Mouse (Mus musculus) adrenal gland, postnatal 25 days (tissue): ENCODE measurements at regions not wholly inside any gene's neighbourhood (a gene's known extent, or its start where the extent isn't known, plus 50 kb on each side); places are given as distances from the start of the nearest gene placed in this dataset.

Source experiments
- DNase-seq: peaks from one replicate; pipeline ENCODE4 v3.0.0; 2021; ENCODE audit warnings: mixed read lengths

- no peak for DNase-seq
Measured at GRCm38 (mm10) chr13:26594313-26594712, 175.7 kb downstream of the Hdgfl1 start.

DNA sequence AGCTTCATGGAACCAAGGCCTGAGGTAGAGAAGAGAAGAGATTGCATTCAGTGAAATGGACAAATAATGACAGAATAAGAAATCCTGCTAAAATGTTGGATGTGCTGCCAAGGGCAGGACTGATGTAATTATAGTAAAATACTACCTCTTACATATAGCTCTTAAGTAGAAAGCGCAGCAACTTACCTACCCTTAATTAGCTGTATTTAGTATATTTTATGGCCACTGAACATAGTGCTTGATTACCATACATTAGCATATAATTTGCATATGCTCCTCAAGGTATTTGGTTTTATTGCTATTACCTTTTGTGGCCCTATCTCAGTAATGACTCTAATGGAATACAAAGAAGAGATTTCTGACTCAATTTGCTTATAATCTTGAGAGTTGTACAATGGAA, 176.2 kb downstream of the Hdgfl1 start:
- no peak for DNase-seq

GRCm38 (mm10) chr13:26575890-26576543, 193.9 kb downstream of the Hdgfl1 start:
- no peak for DNase-seq

DNA sequence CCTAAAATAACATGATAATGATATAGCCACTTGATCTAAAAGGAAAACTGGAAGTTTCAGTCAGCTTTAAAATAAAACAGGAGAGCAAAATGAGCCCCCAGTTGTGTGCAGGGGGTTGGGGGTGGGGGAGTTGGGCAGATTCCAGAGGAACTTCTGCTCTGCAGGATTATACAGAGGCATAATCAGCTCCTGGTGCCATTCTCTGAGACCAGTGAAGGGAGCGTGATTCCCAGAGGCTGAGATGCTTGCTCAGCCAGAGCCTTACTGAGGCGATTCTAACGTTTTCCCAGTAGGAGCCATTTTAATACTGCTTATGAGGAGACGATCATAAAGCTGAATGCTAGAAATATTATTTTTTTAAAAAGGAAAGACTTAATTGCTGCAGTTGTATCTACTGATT, 200.5 kb downstream of the Hdgfl1 start:
- no peak for DNase-seq

DNA sequence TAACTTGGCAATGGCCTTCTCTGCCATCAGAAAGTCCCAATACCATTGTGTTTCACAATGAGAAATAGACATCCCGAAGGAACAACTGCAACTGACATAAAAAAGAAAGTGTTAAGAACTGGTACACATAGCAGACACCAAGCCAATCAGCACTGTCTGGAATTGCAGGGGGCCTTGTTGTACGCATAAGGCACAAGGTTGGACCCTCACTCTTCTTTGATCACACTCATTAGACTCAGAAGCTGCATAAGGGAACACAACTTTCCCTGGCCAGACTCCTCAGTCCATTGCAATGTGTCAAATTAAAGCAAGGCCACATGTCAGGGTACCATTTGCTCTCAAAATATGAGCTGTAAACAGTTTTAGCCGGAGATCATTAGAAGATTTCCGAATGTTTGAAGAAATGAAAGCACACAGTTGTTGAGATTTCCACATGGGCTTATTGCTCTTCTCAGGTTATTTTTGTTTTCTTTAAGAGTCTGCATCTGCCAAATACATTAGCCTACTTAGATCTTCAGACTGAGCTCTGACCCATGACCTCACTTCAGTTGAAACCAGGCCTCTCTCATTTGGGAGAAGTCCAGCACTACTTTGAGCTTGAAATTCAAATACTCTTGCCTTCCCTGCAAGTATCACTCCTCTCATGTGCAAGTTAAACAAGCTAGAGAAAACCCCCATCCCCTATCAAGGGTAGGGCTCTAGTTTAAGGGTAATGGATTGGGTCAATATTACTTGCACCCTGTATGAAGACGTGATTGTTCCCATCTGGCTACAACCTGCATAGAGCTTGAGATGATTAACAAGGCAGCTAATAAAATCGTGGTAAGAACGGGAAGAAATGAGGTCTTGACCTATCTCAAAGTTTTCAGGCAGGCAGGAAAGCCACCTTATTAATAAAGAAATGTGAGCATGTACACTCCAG, 204.8 kb downstream of the Hdgfl1 start:
- DNase-seq, result no peak

DNA sequence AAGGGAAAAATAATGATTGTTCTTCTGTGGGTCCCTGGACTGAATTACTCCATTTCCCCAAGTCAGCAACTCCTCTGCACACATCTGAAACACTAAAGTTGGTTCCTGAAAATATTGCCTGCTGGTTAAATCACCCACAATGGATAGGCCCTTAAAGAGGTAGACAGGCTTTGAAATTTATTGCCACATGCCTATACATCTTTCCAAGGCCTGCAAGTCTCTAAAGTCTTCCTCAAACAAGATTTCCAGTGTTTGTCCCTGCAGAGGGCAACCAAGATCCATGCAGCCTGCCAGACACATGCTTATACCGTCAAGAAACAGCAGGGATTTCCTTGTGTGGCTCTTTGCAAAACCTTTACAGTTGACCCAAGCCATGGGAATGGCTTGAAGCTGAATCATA, 211.6 kb downstream of the Hdgfl1 start:
- DNase-seq, result no peak

- DNase-seq, result no peak
Measured at GRCm38 (mm10) chr13:26554266-26554665, 215.7 kb downstream of the Hdgfl1 start.

- DNase-seq, result no peak
Measured at GRCm38 (mm10) chr13:26552122-26552521, 217.8 kb downstream of the Hdgfl1 start.

DNA sequence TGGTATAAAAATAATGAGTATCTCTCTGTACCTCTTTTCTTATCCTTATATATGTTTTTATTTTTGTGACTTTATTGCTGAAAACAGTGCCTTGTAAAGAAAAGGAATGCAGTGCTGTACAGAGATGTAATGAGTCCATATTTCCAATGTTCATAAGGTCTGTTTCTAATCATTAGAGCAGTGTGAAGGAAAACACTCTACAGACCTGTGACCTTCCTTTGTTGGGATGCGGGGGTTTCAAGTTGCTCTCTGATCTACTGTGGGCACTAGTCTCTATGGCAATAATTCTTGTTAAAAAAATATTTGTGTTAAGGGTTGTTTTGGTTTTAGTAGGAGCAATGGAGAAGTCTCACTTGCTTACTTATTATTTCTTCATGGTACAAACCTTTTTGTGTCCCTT, 231.0 kb downstream of the Hdgfl1 start:
- no peak for DNase-seq

DNA sequence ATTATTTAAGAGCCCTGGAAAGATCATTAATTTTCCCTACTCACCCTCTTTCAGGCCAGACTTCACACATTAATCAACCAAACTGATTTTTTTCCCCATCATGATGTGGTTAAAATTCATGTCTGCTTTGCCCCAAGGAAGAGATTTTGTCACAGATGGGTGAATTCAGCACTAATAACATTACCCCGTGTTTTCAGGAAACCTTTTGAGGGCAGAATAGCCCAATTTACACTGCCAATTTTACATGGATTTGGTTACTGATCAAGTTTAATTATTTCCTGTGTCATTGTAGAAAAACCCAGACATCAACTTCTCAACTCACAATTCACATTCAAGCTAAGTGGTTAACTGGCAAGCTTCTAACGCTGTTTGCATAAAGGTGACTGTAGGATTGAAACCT, 233.4 kb downstream of the Hdgfl1 start:
- no peak for DNase-seq

DNA sequence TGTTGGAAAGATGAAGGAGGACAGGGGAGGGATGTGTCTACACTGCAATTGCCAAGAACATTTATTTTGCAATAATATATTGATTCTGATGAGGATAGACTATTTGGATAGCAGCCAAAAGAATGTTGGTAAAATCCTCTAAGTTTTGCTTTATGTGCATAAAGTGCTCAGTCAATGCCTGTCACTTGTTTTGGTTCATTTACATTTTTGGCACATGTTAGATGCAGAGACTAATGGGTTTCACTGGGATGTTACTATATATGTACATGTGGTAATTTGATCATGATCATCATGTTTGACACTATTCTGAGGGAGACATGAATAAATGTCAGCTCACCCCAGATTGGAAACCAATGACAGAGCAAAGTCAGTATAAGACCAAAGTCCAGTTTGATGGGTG, 237.2 kb downstream of the Hdgfl1 start:
- no peak for DNase-seq

GRCm38 (mm10) chr13:26519054-26519453, 250.9 kb downstream of the Hdgfl1 start:
- DNase-seq, result no peak

GRCm38 (mm10) chr13:26518425-26518824, 251.5 kb downstream of the Hdgfl1 start:
- no peak for DNase-seq

- no peak for DNase-seq
Measured at GRCm38 (mm10) chr13:26517646-26518045, 252.3 kb downstream of the Hdgfl1 start.

GRCm38 (mm10) chr13:26510448-26510847, 259.5 kb downstream of the Hdgfl1 start:
- DNase-seq, result no peak

- DNase-seq, result no peak
Measured at GRCm38 (mm10) chr13:26509841-26510240, 260.1 kb downstream of the Hdgfl1 start.

DNA sequence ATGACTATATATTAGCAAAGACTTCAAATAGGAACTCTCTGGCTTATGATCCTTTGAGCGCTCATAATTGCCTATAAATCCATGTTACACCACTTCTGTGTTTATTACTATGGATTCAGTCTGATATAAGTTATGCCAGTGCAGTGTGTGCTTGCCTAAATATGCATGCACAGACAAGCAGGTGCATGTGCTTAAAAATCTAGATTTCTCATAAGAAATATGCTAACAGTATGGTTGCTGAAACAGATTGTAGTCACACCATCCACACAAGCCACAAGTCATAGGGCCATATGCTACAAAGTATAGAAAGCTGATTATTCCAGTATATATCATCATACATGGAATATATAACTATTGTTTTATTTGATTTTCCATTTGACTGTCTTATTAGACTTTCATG, 266.2 kb downstream of the Hdgfl1 start:
- DNase-seq, result no peak

DNA sequence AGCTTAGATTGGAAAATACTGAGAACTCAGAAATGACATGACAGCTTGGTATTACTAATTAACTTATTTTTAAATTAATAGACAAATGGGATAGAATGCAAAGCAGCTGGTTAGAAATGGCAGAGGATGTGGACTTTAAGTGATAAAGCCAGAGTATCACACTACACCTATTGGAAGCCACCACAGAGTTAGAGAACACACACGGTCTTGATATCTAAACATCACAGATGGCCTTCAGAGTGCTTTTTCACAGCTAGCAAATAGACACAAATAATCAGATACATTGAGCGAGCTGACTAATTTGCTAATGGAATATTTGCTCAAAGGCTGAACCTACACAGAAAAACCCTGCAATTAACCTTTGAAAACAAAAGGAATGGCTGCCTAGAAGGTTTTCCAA, 272.9 kb downstream of the Hdgfl1 start:
- DNase-seq, result no peak

- no peak for DNase-seq
Measured at GRCm38 (mm10) chr13:26495871-26496270, 274.1 kb downstream of the Hdgfl1 start.

DNA sequence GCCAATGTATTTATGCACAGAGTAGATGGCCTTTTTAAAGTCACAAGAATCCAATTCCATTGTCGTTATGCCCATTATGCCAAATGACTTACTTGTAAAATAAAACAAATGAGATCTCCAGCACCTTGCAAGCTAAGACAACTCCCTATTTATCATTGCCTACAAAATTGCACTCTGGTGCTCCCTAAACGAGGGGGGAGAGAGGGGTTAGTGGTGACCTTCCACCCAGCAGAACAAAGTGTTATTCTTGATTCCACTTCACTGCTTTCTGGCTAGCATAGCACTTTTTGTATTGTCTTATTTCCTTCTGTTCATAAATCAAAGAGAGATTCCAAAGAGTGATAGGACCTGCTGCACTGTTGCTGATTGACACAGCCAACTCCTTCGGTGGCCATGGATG, 300.6 kb downstream of the Hdgfl1 start:
- no peak for DNase-seq

DNA sequence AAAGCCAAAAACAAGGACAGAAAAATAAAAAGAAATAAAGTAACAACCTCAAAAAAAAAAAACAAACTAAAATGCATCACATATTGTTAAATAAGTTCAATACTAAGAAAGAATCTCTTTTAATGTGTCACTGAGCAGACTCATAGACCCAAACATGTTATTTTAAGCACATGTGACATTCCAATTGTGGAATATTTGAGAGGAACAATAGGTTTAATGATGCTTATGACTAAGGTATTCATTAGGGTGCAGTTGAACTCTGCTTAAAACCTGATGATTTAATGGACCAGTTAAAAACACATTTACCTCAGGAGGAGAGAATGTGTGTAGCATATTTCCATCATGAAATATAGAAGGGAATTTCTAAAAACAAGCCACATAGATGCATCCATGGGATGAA, 302.4 kb downstream of the Hdgfl1 start:
- DNase-seq, result no peak

- DNase-seq, result no peak
Measured at GRCm38 (mm10) chr13:26464523-26464922, 305.4 kb downstream of the Hdgfl1 start.

- DNase-seq, result no peak
Measured at GRCm38 (mm10) chr13:26464096-26464495, 305.9 kb downstream of the Hdgfl1 start.
